Comparison of ENCODE assay signal across 8 mouse cellular contexts in genomic region chr8:125595571-125596508, GRCm38 (mm10). TPM values are rescaled to one million over a fixed set of nuclear protein-coding genes. Genes with fewer than 3 reads are reported as not detected.
DNase-seq lines count a peak whose midpoint lies in the region; ATAC-seq and TF ChIP-seq lines count a peak whose summit lies in the region.

No protein-coding gene starts in this region.

- peak; percentile 41 for DNase-seq in kidney, postnatal 0 days (ENCODE audit: low spot score)
- no peak for DNase-seq in kidney, postnatal 36 days
- DNase-seq in Patski (ENCODE audit: low read depth, low spot score): peak; percentile 94
- peak; percentile 59 for DNase-seq in cerebellum, adult 8-10 months
- DNase-seq in hindlimb bud, embryonic 11.5 days (ENCODE audit: extremely low spot score, low read depth, low spot score): peak; percentile 49
- no peak for DNase-seq in layer of hippocampus, adult 11-12 months (ENCODE audit: low spot score)

- WGBS in kidney, postnatal 0 days: 30% methylated on average over 17 of the region's 17 CpGs
- WGBS in forebrain, embryonic 12.5 days: 66% methylated on average over 17 of the region's 17 CpGs

- H3K36me3 ChIP-seq in kidney, postnatal 0 days (ENCODE audit: insufficient read depth, low read length): no peaks in the 10 kb centered on the region
- H3K36me3 ChIP-seq in forebrain, embryonic 12.5 days (replicated peaks): no peaks in the 10 kb centered on the region

- POLR2A ChIA-PET in Patski (lab: Charles Lee): interaction anchor here (1.2 kb wide), 1 partner anchor 24 kb away, joined by 3 read pairs; no protein-coding TSS in a partner anchor

- no peak for TF ChIP-seq CTCF in kidney, postnatal 0 days (IDR thresholded peaks at IDR 0.05; ENCODE audit: low read depth)
- TF ChIP-seq CTCF in Patski (IDR thresholded peaks at IDR 0.05): no peak

- H3K9me3 ChIP-seq in kidney, postnatal 0 days (replicated peaks; ENCODE audit: low read length): no peaks in the 10 kb centered on the region
- H3K9me3 ChIP-seq in forebrain, embryonic 12.5 days: no peaks in the 10 kb centered on the region

- H3K4me3 ChIP-seq in kidney, postnatal 0 days (replicated peaks; ENCODE audit: low read depth, low read length): no peak overlapping the region
- H3K4me3 ChIP-seq in forebrain, embryonic 12.5 days (replicated peaks): no peak overlapping the region

- H3K27me3 ChIP-seq in kidney, postnatal 0 days (ENCODE audit: insufficient read depth, low read length): no peaks in the 10 kb centered on the region
- H3K27me3 ChIP-seq in Patski: no peaks in the 10 kb centered on the region
- H3K27me3 ChIP-seq in forebrain, embryonic 12.5 days: peaks cover 4% of the 10 kb centered on the region; the same call in 1 of the 2 replicates

- H3K4me1 ChIP-seq in kidney, postnatal 0 days (replicated peaks; ENCODE audit: insufficient read depth, low read length): 0 out of 2 replicates have a peak, but pooled peaks cover 4% of the 10 kb centered on the region
- H3K4me1 ChIP-seq in forebrain, embryonic 12.5 days: peaks cover 16% of the 10 kb centered on the region

- in situ Hi-C loops in Patski (cut with MboI; ENCODE audit: low pct_unique_long_range_greater_than_20kb): no loop called here

- no peak for ATAC-seq in kidney, postnatal 0 days (replicated peaks; ENCODE audit: low FRiP score, low read depth)
- ATAC-seq in Patski: peak; percentile 83
- ATAC-seq in frontal cortex, adult (ENCODE audit: low TSS enrichment): no peak
- no peak for ATAC-seq in forebrain, embryonic 12.5 days (ENCODE audit: low FRiP score)

- CTCF ChIA-PET in Patski (lab: Charles Lee): interaction anchor here (1.1 to 1.5 kb wide), 2 partner anchors 18 to 24 kb away, joined by 3 to 5 read pairs; no protein-coding TSS in a partner anchor

- no peak overlapping the region for H3K27ac ChIP-seq in kidney, postnatal 0 days
- H3K27ac ChIP-seq in forebrain, embryonic 12.5 days: no peak overlapping the region

- H3K4me2 ChIP-seq in kidney, postnatal 0 days (ENCODE audit: low read length): no peak overlapping the region
- no peak overlapping the region for H3K4me2 ChIP-seq in forebrain, embryonic 12.5 days

- no peak overlapping the region for H3K9ac ChIP-seq in kidney, postnatal 0 days (ENCODE audit: low read depth, low read length)
- H3K9ac ChIP-seq in forebrain, embryonic 12.5 days: no peak overlapping the region

RNA-seq across cellular contexts. Expression of gene Sipa1l2, which starts 26.2 kb away (rescaled TPM):
- 8.2 and 9.4 TPM in 2 replicates for polyA plus RNA-seq in kidney, postnatal 0 days (2015; fragmentation: Nextera tagmentation; extraction: Ambion mirVana)
- polyA plus RNA-seq in Patski (2021): 20.4 TPM
- 33.2 and 37.2 TPM in 2 replicates for polyA plus RNA-seq in forebrain, embryonic 12.5 days (2016; fragmentation: Nextera tagmentation; extraction: Ambion mirVana)

Comparison
In these comparisons a context has a peak if more than half of its experiments do, and no peak if none do; other contexts are left out.
1. DNase-seq: peak in kidney, postnatal 0 days (single experiment), Patski (single experiment), cerebellum, adult 8-10 months (single experiment) and hindlimb bud, embryonic 11.5 days (single experiment); none in kidney, postnatal 36 days (0 of 2) and layer of hippocampus, adult 11-12 months (single experiment).